22 mouse cellular contexts compared by ENCODE assay signal in the genomic region with DNA sequence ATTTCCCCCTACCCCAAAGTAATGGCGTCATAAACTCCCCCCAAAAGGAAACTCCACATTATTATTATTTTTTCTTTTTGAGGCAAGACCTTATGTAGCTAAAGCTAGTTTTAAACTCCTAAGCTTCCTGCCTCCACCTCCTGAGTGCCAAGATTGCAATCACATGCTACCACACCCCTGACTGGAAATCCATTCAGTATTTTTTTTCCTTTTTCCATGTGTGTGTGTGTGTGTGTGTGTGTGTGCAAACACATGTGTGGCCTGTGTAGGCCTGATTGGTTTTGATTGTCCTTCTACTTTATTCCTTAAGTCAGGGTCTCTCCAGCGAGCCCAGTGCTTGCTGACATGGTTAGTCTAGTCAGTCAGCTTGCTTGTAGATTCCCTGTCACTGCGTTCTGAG. TPM values are rescaled to one million over a fixed set of nuclear protein-coding genes. Genes with fewer than 3 reads are reported as not detected.
"Had no signal": no experiment of that assay in that cellular context is flagged by ENCODE, and none has a peak within 500 bp of the region (broad histone marks: within the 10 kb centered on the region; RNA-seq: fewer than 3 reads in every experiment).

No protein-coding gene starts in this region.

- H3K4me2 ChIP-seq: limb, embryonic 12.5 days; neural tube, embryonic 13.5 days had no signal

- DNase-seq: kidney, adult 18-20 months; kidney, postnatal 14 days; layer of hippocampus, adult 9-11 months; layer of hippocampus, postnatal 36 days; lung, adult 2 months; lung, postnatal 10 days; lung, postnatal 4 days; midbrain, embryonic 14.5 days; retina, postnatal 1 day; right cerebral cortex, postnatal 14 days; thymus, adult 2 months; thymus, postnatal 25 days had no signal

- H3K27me3 ChIP-seq: limb, embryonic 12.5 days; neural tube, embryonic 13.5 days had no signal

- H3K9me3 ChIP-seq: limb, embryonic 12.5 days; midbrain, embryonic 10.5 days; neural tube, embryonic 13.5 days had no signal

- H3K4me1 ChIP-seq: limb, embryonic 12.5 days; midbrain, embryonic 10.5 days had no signal

- H3K27ac ChIP-seq: limb, embryonic 12.5 days; liver, embryonic 14.5 days; midbrain, embryonic 10.5 days; neural tube, embryonic 13.5 days had no signal

- H3K9ac ChIP-seq: limb, embryonic 12.5 days; liver, embryonic 14.5 days; neural tube, embryonic 13.5 days had no signal

- H3K4me3 ChIP-seq: limb, embryonic 12.5 days; midbrain, embryonic 10.5 days; neural tube, embryonic 13.5 days had no signal

- H3K36me3 ChIP-seq: limb, embryonic 12.5 days; midbrain, embryonic 10.5 days; neural tube, embryonic 13.5 days had no signal

RNA-seq across cellular contexts. Expression of a gene that starts 53.3 kb away (rescaled TPM):
- total RNA-seq: layer of hippocampus, adult 18-20 months; layer of hippocampus, postnatal 36 days; left cerebral cortex, adult 8-10 months; left cerebral cortex, postnatal 25 days; liver, adult 2 months; monocyte, adult 5-6 weeks had no signal
- polyA plus RNA-seq: kidney, embryonic 14.5 days; limb, embryonic 12.5 days; liver, embryonic 14.5 days; midbrain, embryonic 10.5 days; midbrain, embryonic 14.5 days; neural tube, embryonic 13.5 days had no signal
